Mouse (Mus musculus) midbrain, postnatal 0 days (tissue): ENCODE measurements at regions not wholly inside any gene's neighbourhood (a gene's known extent, or its start where the extent isn't known, plus 50 kb on each side); places are given as distances from the start of the nearest gene placed in this dataset.

Source experiments
- ATAC-seq: fragments of 200-750 bp; cut with Nextera tagmentation; 2 replicates; pipeline ENCODE4 v1.8.0; 2017; ENCODE audit warnings: moderate number of reproducible peaks, mild to moderate bottlenecking, moderate TSS enrichment, moderate library complexity; ENCODE audit not compliant: low FRiP score
- DNase-seq: peaks from one replicate; pipeline ENCODE4 v3.0.0-alpha.2; 2015; ENCODE audit warnings: low spot score
- H3K27ac ChIP-seq: fragments of 300-500 bp; sonication (generic); 2 replicates; pipeline ENCODE4 v1.5.1; 2014; ENCODE audit warnings: low read depth, mild to moderate bottlenecking, low read length, mixed read lengths
- H3K27me3 ChIP-seq: fragments of 300-500 bp; sonication (generic); 2 replicates; pipeline ENCODE4 v1.6.1; 2014; ENCODE audit warnings: low read length, control low read depth, mixed read lengths; ENCODE audit not compliant: insufficient read depth
- H3K36me3 ChIP-seq: fragments of 300-500 bp; sonication (generic); 2 replicates; pipeline ENCODE4 v1.6.1; 2014; ENCODE audit warnings: low read length, control low read depth, mixed read lengths; ENCODE audit not compliant: insufficient read depth
- H3K4me1 ChIP-seq: fragments of 300-500 bp; sonication (generic); 2 replicates; pipeline ENCODE4 v1.6.1; 2014; ENCODE audit warnings: mild to moderate bottlenecking, control low read depth, antibody characterized with exemption, low read length, mixed read lengths; ENCODE audit not compliant: insufficient read depth
- H3K4me2 ChIP-seq: fragments of 300-500 bp; sonication (generic); 2 replicates; pipeline ENCODE4 v1.6.1; 2014; ENCODE audit warnings: low read depth, mild to moderate bottlenecking, low read length, mixed read lengths; ENCODE audit not compliant: poor library complexity, severe bottlenecking
- H3K4me3 ChIP-seq: fragments of 300-500 bp; sonication (generic); 2 replicates; pipeline ENCODE4 v1.5.1; 2014; ENCODE audit warnings: low read depth, mild to moderate bottlenecking, low read length, moderate library complexity
- H3K9ac ChIP-seq: fragments of 300-500 bp; sonication (generic); replicated peaks from 2 replicates; pipeline ENCODE4 v1.6.1; 2014; ENCODE audit warnings: mild to moderate bottlenecking, low read length, moderate library complexity, mixed read lengths; ENCODE audit not compliant: poor library complexity, severe bottlenecking
- H3K9me3 ChIP-seq: fragments of 300-500 bp; sonication (generic); 2 replicates; pipeline ENCODE4 v1.6.1; 2016; ENCODE audit warnings: low read length, control low read depth
- CTCF ChIP-seq: IDR thresholded peaks from 2 replicates; pipeline ENCODE4 v1.5.1; 2016; ENCODE audit warnings: antibody characterized with exemption, mild to moderate bottlenecking
- WGBS: fragments of 180-500 bp; shearing (Covaris S2); extraction: QIAGEN DNeasy Blood & Tissue Kit; methylation state at CpG from one replicate; pipeline ENCODE4 v1.1.7; 2014; 5-methylcytosine and 5-hydroxymethylcytosine counted together

DNA sequence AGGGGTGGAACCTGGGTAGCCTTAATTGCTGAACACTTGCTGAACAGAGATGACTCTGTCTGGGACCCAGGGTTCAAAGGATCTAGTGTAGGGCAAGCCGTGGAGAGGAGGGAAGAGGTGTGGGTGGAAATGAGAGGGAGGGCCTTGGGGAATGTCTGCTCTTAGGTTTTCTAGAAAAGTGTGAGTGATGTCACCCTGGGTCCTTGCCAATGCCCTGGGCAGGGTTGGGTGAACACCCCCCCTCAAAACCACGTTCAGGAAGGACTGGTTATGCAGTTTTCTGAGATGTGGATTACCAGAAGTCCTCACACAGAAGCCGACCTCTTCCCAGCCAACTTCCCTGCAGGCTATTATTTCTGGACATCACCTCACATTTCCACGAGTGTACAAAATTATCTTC, 252.4 kb upstream of the Habp2 start:
- no peak for DNase-seq
- H3K27me3 ChIP-seq = no peaks in the 10 kb centered on the region
- no peak overlapping the region for H3K27ac ChIP-seq
- no peak overlapping the region for H3K4me2 ChIP-seq
- H3K4me1 ChIP-seq = 0 out of 2 replicates have a peak, but pooled peaks cover 5% of the 10 kb centered on the region
- ATAC-seq = no peak
- WGBS = 71% methylated on average over 4 of the region's 4 CpGs
- H3K9ac ChIP-seq = no peak overlapping the region
- H3K4me3 ChIP-seq = no peak overlapping the region
- H3K9me3 ChIP-seq = no peaks in the 10 kb centered on the region
- TF ChIP-seq CTCF = no peak
- no peaks in the 10 kb centered on the region for H3K36me3 ChIP-seq

DNA sequence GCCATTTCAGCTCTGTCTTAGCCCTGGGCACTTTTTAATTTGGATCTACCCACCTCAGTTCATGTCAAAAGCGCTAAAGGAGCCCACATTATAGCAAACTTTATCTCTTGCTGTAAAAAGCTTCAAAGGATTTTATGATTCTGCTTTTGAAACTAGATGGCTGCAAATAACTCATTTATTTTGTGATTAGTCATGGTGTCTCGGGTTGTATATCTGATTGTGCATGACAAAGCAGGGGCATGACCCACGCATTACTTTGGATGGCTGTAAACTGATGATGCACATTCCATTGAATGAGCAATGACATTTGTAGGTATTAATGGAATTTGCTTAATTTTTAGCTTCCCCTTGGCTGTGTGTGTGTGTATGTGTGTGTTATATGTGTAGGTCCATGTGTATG, 249.4 kb upstream of the Habp2 start:
- WGBS = 72% methylated on average over 3 of the region's 3 CpGs
- ATAC-seq = no peak
- no peak for TF ChIP-seq CTCF
- no peaks in the 10 kb centered on the region for H3K27me3 ChIP-seq
- H3K4me2 ChIP-seq = no peak overlapping the region
- no peaks in the 10 kb centered on the region for H3K9me3 ChIP-seq
- no peaks in the 10 kb centered on the region for H3K36me3 ChIP-seq
- DNase-seq = no peak
- H3K4me1 ChIP-seq = 0 out of 2 replicates have a peak, but pooled peaks cover 5% of the 10 kb centered on the region
- no peak overlapping the region for H3K9ac ChIP-seq
- H3K27ac ChIP-seq = no peak overlapping the region
- no peak overlapping the region for H3K4me3 ChIP-seq

GRCm38 (mm10) chr19:56039091-56040004, 247.6 kb upstream of the Habp2 start:
- Histone ChIP-seq H3K4me2 (no peak overlapping the region), H3K4me3 (no peak overlapping the region), H3K27me3 (no peaks in the 10 kb centered on the region), H3K9ac (no peak overlapping the region), H3K9me3 (no peaks in the 10 kb centered on the region), H3K36me3 (no peaks in the 10 kb centered on the region), H3K4me1 (0 out of 2 replicates have a peak, but pooled peaks cover 5% of the 10 kb centered on the region), H3K27ac (peak overlapping the region; percentile 38)
- peak; percentile 14 for DNase-seq
- ATAC-seq = no peak
- TF ChIP-seq CTCF = no peak
- 57% methylated on average over 17 of the region's 17 CpGs for WGBS

DNA sequence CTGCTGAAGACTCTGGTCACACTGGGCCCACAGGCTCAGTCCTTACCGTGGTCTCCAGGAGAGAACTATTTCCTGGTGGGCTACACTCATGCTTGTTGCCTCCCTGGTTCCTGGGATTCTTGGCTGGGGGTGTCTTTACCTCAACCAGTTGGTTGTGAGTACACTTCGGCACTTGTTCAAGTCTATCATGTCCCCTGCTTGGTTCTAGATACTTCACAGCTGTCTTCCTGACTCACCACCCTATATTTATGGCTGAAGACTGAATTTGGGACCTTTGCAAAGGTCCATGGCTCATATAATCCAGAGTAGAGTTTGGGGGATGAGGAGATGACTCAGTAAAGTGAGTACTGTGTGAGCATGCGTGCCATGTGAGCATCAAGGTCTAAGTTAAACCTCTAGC, 245.0 kb upstream of the Habp2 start:
- H3K9ac ChIP-seq = no peak overlapping the region
- H3K4me1 ChIP-seq = 0 out of 2 replicates have a peak, but pooled peaks cover 5% of the 10 kb centered on the region
- no peak for DNase-seq
- no peak overlapping the region for H3K4me2 ChIP-seq
- ATAC-seq = no peak
- WGBS = 91% methylated on average over 3 of the region's 3 CpGs
- no peak overlapping the region for H3K27ac ChIP-seq
- H3K9me3 ChIP-seq = no peaks in the 10 kb centered on the region
- no peak for TF ChIP-seq CTCF
- H3K4me3 ChIP-seq = no peak overlapping the region
- H3K27me3 ChIP-seq = no peaks in the 10 kb centered on the region
- H3K36me3 ChIP-seq = no peaks in the 10 kb centered on the region

GRCm38 (mm10) chr19:56046784-56047390, 240.1 kb upstream of the Habp2 start:
- Histone ChIP-seq H3K9ac (no peak overlapping the region), H3K4me2 (no peak overlapping the region), H3K27ac (no peak overlapping the region), H3K4me1 (no peaks in the 10 kb centered on the region), H3K9me3 (no peaks in the 10 kb centered on the region), H3K4me3 (no peak overlapping the region), H3K27me3 (no peaks in the 10 kb centered on the region), H3K36me3 (no peaks in the 10 kb centered on the region)
- DNase-seq (no peak), ATAC-seq (no peak)
- WGBS = 53% methylated on average over 16 of the region's 16 CpGs
- TF ChIP-seq CTCF = no peak

DNA sequence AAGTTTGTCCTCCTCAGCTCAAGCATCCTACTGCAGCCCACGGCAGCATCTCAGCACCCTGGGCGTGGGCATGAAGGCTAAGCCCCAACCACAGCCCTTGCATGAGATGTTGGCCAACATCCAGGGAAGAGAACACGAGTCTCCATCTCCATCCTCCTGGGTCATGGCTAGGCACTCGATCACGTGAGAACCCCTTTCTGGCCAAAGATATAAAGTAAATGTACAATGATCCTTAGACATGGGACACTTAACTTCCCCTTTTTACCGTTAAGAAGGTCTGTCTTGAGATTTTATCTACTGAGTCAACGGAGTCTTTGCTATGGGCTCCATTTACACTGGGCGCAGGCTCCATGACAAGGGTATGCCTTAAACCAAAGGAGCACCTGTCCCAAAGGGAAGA, 232.8 kb upstream of the Habp2 start:
- TF ChIP-seq CTCF = no peak
- Histone ChIP-seq H3K4me1 (no peaks in the 10 kb centered on the region), H3K4me3 (no peak overlapping the region), H3K9ac (no peak overlapping the region), H3K27me3 (no peaks in the 10 kb centered on the region), H3K9me3 (no peaks in the 10 kb centered on the region), H3K4me2 (no peak overlapping the region), H3K27ac (no peak overlapping the region), H3K36me3 (no peaks in the 10 kb centered on the region)
- ATAC-seq = no peak
- WGBS = 93% methylated on average over 8 of the region's 8 CpGs
- no peak for DNase-seq
